Mouse (Mus musculus) megakaryocyte, embryonic 14.5 days (primary cell): Measurements from ENCODE around the gene Rasgrp4. TPM values are rescaled to one million over a fixed set of nuclear protein-coding genes. Genes with fewer than 3 reads are reported as not detected.
"Not testable (repeated sequence)": the region's sequence is repeated elsewhere in the genome, so short reads cannot be mapped to it uniquely, and the experiment has no call there.

ENCODE experiments used
- H3K27me3 ChIP-seq: replicated peaks from 2 replicates; pipeline ENCODE3; 2012; ENCODE audit warnings: inconsistent platforms
- H3K36me3 ChIP-seq: replicated peaks from 2 replicates; pipeline ENCODE3; 2012; ENCODE audit warnings: low read length, inconsistent platforms, mixed read lengths
- H3K4me1 ChIP-seq: 2 replicates; pipeline ENCODE4 v1.6.1; 2012; ENCODE audit warnings: inconsistent platforms
- H3K4me3 ChIP-seq: replicated peaks from 2 replicates; pipeline ENCODE3; 2012; ENCODE audit warnings: moderate library complexity, mild to moderate bottlenecking, inconsistent platforms
- H3K9me3 ChIP-seq: 2 replicates; pipeline ENCODE4 v1.6.1; 2012; ENCODE audit warnings: inconsistent platforms
- FLI1 ChIP-seq: IDR thresholded peaks from 2 replicates; pipeline ENCODE4 v1.6.1; 2012; ENCODE audit warnings: low read length, inconsistent platforms, mixed read lengths
- GATA1 ChIP-seq: IDR thresholded peaks from 3 replicates; pipeline ENCODE4 v1.6.1; 2012; ENCODE audit warnings: mixed read lengths, low read length, inconsistent platforms, borderline replicate concordance
- polyA plus RNA-seq: library from polyadenylated mRNA; stranded (reverse); fragments of >175 nt; gene quantifications from 2 replicates; pipeline ENCODE4 v1.2.3, GENCODE M21; 2012; ENCODE audit warnings: low replicate concordance; ENCODE audit not compliant: insufficient read depth

The Rasgrp4 gene
- polyA plus RNA-seq, 1 experiment, result 1.9 TPM

DNA sequence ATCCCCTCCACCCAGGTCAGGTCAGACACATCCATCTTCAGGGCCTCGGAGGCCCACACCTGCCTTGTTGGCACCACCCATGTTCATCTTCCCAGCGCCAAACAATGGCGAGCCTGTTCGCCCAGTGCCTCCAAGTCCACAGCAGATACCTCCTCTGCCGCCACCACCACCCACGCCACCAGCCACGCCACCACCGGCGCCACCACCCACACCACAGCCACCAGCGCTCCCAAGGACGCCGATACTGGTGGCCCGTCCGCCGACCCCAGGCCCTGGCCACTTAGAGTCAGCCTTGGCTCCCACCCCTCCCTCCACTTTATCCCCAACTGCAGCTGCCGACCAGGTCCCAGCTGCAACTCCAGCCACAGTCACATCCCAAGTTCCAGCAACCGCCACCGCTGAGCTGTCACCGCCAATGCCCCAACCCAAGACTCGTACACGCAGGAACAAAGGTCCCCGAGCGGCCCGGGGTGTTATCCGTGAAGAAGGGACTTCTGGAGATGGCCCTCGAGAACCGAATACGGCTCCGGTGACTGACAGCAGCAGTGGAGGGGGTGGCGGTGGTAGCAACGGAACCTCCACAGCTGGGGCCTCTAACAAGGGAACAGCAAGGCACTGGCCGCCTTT, 37.9 kb downstream of the Rasgrp4 start:
- Histone ChIP-seq H3K4me1 (peaks cover 80% of the 10 kb centered on the region), H3K9me3 (no peaks in the 10 kb centered on the region), H3K27me3 (peaks cover 2% of the 10 kb centered on the region), H3K4me3 (peak overlapping the region; percentile 33), H3K36me3 (peaks cover 59% of the 10 kb centered on the region)
- no peak for TF ChIP-seq FLI1
- TF ChIP-seq GATA1, result no peak

DNA sequence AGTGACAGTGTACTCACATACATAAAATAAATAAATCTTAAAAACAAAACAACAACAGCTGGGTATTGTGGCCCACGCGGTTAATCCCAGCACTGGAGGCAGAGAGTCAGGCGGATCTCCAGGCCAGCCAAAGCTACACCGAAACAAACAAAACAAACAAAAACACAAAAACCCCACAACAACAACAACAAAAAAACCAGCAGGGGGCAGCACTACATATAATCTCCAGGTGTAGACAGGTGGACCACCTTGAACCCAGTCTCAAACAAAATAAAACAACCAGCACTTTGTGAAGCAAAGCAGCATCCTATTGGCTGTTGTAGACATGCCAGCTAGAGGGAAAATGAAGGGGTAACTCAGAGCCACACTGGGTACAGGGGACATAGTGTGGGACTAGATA, 43.5 kb downstream of the Rasgrp4 start:
- Histone ChIP-seq H3K27me3 (no peaks in the 10 kb centered on the region), H3K36me3 (peaks cover 56% of the 10 kb centered on the region), H3K4me1 (peaks cover 53% of the 10 kb centered on the region), H3K4me3 (peak overlapping the region; percentile 62), H3K9me3 (no peaks in the 10 kb centered on the region)
- no peak for TF ChIP-seq GATA1
- TF ChIP-seq FLI1, result no peak

DNA sequence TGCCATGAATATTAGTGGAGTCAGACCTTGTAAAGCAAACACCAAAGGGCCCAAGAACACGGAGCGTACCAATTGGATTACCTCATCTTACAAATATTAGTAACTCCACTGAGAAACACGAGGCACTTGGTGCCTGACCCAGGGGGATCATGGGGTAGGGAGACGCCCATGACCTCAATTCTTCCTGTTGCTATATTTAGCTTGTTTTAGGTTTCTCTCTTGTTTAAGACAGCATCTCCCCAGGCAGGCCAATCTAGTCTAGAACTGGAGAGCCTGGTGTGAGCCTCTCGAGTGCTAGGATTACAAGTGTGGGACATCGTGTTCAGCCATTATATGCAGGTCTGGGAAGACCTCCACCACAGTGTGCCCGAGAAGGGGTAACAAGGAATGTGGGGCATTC, 44.7 kb downstream of the Rasgrp4 start:
- Histone ChIP-seq H3K4me1 (peaks cover 45% of the 10 kb centered on the region), H3K27me3 (no peaks in the 10 kb centered on the region), H3K36me3 (peaks cover 44% of the 10 kb centered on the region), H3K4me3 (peak overlapping the region; percentile 95), H3K9me3 (no peaks in the 10 kb centered on the region)
- TF ChIP-seq FLI1, result no peak
- TF ChIP-seq GATA1, result no peak

DNA sequence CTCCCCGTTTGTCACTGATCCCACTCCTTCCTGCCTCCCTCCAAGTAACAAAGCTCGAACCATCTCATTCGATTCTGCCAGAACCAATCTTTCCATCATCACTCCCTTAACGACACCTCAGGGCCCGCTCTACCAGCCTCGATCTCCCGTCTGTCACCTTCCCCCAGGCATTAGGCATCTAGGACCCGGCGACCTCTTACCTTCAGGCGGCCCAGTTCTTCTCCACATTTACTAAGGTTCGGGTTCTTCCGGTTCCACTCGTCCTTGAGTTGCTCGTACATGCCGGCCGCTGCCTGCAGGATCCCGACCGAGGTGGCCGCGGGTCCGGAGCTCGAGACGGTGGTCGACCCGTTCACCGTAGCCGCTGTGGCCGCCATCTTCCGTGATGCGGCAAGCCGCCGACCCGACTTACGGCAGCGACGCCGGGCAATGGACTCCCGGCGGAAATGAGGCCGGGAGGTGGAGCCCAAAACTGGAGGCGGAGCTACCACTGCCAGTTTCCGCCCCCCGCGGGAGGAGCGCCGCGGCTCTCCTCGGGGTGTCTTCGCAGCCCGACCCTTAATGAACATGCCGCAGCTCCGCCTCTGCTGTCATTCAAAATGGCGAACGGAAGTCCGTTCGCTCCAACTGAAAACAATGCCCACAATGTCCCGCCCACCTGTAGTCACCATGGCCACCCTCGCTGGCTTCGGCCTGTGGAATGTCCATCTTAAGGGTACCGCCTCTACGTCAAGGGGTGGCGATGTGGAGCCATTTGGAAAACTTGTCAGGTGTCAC, 45.6 kb downstream of the Rasgrp4 start, which contains the start of gene Psmd8:
Gene Psmd8, minus strand, starts transcription at position 625 of the 777 bp plus-strand sequence.
- H3K36me3 ChIP-seq, result peaks cover 35% of the 10 kb centered on the region

DNA sequence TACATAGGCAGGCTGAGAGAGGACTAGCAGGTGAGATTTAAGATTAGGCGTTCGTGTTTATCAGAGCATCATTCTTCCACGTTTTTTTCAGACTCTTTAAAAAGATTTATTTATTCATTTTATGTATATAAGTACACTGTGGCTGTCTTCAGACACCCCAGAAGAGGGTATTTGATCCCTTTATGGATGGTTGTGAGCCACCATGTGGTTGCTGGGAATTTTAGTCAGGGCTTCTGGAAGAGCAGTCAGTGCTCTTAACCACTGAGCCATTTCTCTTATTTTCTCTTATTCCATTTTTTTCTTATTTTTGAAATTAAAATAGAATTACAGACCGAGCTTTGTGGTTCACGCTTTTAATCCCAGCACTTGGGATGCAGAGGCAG, 46.2 kb downstream of the Rasgrp4 start:
- H3K9me3 ChIP-seq, result no peaks in the 10 kb centered on the region
- peaks cover 34% of the 10 kb centered on the region for H3K4me1 ChIP-seq
- H3K27me3 ChIP-seq, result no peaks in the 10 kb centered on the region
- peaks cover 29% of the 10 kb centered on the region for H3K36me3 ChIP-seq
- TF ChIP-seq FLI1, result no peak
- no peak for TF ChIP-seq GATA1
- peak overlapping the region; percentile 95 for H3K4me3 ChIP-seq

More for the DNA sequence above, 45.6 kb downstream of the Rasgrp4 start, which contains the start of gene Psmd8:
- H3K4me1 ChIP-seq, result peaks cover 38% of the 10 kb centered on the region
- H3K4me3 ChIP-seq, result peak within 1 kb of the TSS; percentile 95
- H3K27me3 ChIP-seq, result no peaks in the 10 kb centered on the region
- TF ChIP-seq GATA1 (no peak), FLI1 (peak; percentile 71)
- no peaks in the 10 kb centered on the region for H3K9me3 ChIP-seq

DNA sequence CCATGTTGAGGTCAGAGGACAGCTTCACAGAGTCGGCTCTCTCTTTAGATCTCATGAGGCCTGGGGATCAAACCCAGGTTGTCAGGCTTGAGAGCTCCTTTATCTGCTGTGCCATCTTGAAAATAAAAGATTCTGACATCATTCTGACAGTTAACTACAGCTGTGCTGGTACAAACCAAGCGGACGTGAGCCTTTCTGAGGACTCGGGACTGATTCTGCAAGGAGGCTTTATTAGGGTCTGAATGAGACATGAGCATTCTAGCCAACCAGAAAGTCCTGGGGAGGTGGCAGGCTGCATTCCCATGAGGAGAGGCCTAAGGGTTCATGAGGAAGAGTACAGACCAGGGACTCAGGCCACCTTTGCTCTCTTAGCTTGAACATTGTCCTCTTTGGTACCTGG, 46.7 kb downstream of the Rasgrp4 start:
- not testable (repeated sequence) for H3K4me3 ChIP-seq, H3K27me3 ChIP-seq, H3K9me3 ChIP-seq
- H3K4me1 ChIP-seq, result peaks cover 29% of the 10 kb centered on the region
- peaks cover 24% of the 10 kb centered on the region for H3K36me3 ChIP-seq

DNA sequence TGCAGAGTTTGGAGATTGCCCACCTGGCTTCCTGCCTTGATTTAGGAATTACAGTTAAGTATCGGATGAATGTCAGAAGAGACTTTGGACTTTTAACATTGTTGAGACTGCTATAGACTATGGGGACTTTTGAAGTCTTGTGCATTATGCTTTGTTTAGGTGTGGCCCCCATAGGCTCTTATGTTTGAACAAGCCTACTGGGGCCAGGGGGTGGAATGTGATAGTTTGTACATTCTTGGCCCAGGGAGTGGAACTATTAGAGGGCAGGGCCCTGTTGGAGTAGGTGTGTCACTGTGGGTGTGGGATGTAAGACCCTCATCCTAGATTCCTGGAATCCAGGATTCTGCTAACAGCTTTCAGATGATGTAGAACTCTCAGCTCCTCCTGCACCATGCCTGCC, 59.6 kb downstream of the Rasgrp4 start:
- not testable (repeated sequence) for H3K9me3 ChIP-seq, H3K4me3 ChIP-seq, H3K27me3 ChIP-seq, H3K4me1 ChIP-seq, H3K36me3 ChIP-seq

DNA sequence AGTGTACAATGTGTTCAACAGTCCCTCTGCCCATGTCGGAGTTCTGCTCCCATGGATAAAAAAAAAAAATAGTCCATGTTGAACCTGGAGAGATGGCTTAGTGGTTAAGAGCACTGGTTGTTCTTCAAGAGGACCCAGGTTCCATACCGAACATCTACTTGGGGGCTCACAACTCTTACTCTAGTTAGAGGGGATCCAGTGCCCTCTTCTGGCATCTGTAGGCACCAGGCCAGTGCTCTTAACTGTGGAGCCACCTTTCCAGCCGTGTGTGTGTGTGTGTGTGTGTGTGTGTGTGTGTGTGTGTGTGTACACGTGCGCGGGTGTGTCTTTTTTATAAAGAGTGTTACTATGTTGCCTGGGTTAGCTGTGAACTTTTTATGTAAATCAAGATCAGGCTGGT, 67.9 kb downstream of the Rasgrp4 start:
- Histone ChIP-seq H3K4me3 (no peak overlapping the region), H3K4me1 (0 out of 2 replicates have a peak, but pooled peaks cover 4% of the 10 kb centered on the region), H3K36me3 (no peaks in the 10 kb centered on the region), H3K27me3 (peaks cover 10% of the 10 kb centered on the region), H3K9me3 (no peaks in the 10 kb centered on the region)
- TF ChIP-seq GATA1 (no peak), FLI1 (no peak)

Other genes with a start within 250 kb of the Rasgrp4 start
- 517 and 590 TPM in 2 replicates for gene Actn4, start 172.5 kb upstream of the Rasgrp4 start, polyA plus RNA-seq
- 143 and 185 TPM in 2 replicates for gene Eif3k, start 153.0 kb upstream of the Rasgrp4 start, polyA plus RNA-seq
- 270 and 353 TPM in 2 replicates for gene Map4k1, start 152.8 kb upstream of the Rasgrp4 start, polyA plus RNA-seq
- 0.12 TPM in 1 of 2 replicates, not detected in the other for gene Ryr1, start 9.7 kb upstream of the Rasgrp4 start, polyA plus RNA-seq
- gene Fam98c, start 21.4 kb downstream of the Rasgrp4 start, polyA plus RNA-seq, result 75.5 and 135 TPM in 2 replicates
- 16.0 and 26.1 TPM in 2 replicates for gene Ggn, start 35.4 kb downstream of the Rasgrp4 start, polyA plus RNA-seq
- gene Spred3, start 35.6 kb downstream of the Rasgrp4 start, polyA plus RNA-seq, result 5.9 and 7.0 TPM in 2 replicates
- 131 and 177 TPM in 2 replicates for gene Psmd8, start 45.9 kb downstream of the Rasgrp4 start, polyA plus RNA-seq
- gene Catsperg1, start 79.2 kb downstream of the Rasgrp4 start, polyA plus RNA-seq, result 0.19 and 0.61 TPM in 2 replicates
- 32.5 and 42.2 TPM in 2 replicates for gene Kcnk6, start 97.7 kb downstream of the Rasgrp4 start, polyA plus RNA-seq
- gene Yif1b, start 103.5 kb downstream of the Rasgrp4 start, polyA plus RNA-seq, result 1,324 and 2,330 TPM in 2 replicates
- gene 2200002D01Rik, start 113.6 kb downstream of the Rasgrp4 start, polyA plus RNA-seq, result 0.46 TPM in 1 of 2 replicates, not detected in the other
- 19.9 and 37.0 TPM in 2 replicates for gene Spint2, start 147.1 kb downstream of the Rasgrp4 start, polyA plus RNA-seq
- 12.7 and 22.8 TPM in 2 replicates for gene Ppp1r14a, start 154.5 kb downstream of the Rasgrp4 start, polyA plus RNA-seq
- 1.2 TPM in 1 of 2 replicates, not detected in the other for gene Dpf1, start 169.1 kb downstream of the Rasgrp4 start, polyA plus RNA-seq